Mouse (Mus musculus) stomach, embryonic 16.5 days (tissue): Measurements from ENCODE around the gene Sh2d1b2. TPM values are rescaled to one million over a fixed set of nuclear protein-coding genes. Genes with fewer than 3 reads are reported as not detected.

ENCODE experiments used
- ATAC-seq: fragments of 200-750 bp; cut with Nextera tagmentation; 2 replicates; pipeline ENCODE4 v1.8.0; 2017; ENCODE audit warnings: moderate number of reproducible peaks, moderate TSS enrichment; ENCODE audit not compliant: insufficient read depth, low FRiP score
- H3K27ac ChIP-seq: fragments of 300-500 bp; sonication (generic); 2 replicates; pipeline ENCODE4 v1.5.1; 2014; ENCODE audit warnings: low read length
- H3K27me3 ChIP-seq: fragments of 300-500 bp; sonication (generic); 2 replicates; pipeline ENCODE4 v1.6.1; 2014; ENCODE audit warnings: low read length, control low read depth, mixed read lengths; ENCODE audit not compliant: control insufficient read depth, insufficient read depth
- H3K36me3 ChIP-seq: fragments of 300-500 bp; sonication (generic); 2 replicates; pipeline ENCODE4 v1.6.1; 2014; ENCODE audit warnings: low read length; ENCODE audit not compliant: control insufficient read depth, insufficient read depth
- H3K4me1 ChIP-seq: fragments of 300-500 bp; sonication (generic); 2 replicates; pipeline ENCODE4 v1.6.1; 2014; ENCODE audit warnings: low read length, control low read depth, mixed read lengths; ENCODE audit not compliant: control insufficient read depth, insufficient read depth
- H3K4me2 ChIP-seq: fragments of 300-500 bp; sonication (generic); 2 replicates; pipeline ENCODE4 v1.6.1; 2014; ENCODE audit warnings: low read depth, low read length, mixed read lengths
- H3K4me3 ChIP-seq: fragments of 300-500 bp; sonication (generic); replicated peaks from 2 replicates; pipeline ENCODE4 v1.5.1; 2014; ENCODE audit warnings: mild to moderate bottlenecking, low read length
- H3K9ac ChIP-seq: fragments of 300-500 bp; sonication (generic); 2 replicates; pipeline ENCODE4 v1.6.1; 2014; ENCODE audit warnings: low read length
- H3K9me3 ChIP-seq: fragments of 300-500 bp; sonication (generic); replicated peaks from 2 replicates; pipeline ENCODE4 v1.6.1; 2016; ENCODE audit warnings: low read length, control low read depth; ENCODE audit not compliant: control insufficient read depth
- WGBS: fragments of 180-500 bp; shearing (Covaris S2); extraction: QIAGEN DNeasy Blood & Tissue Kit; methylation state at CpG from one replicate; pipeline ENCODE4 v1.1.7; 2014; 5-methylcytosine and 5-hydroxymethylcytosine counted together
- polyA plus RNA-seq: library from polyadenylated mRNA; unstranded; fragments of >200 nt; fragmentation: Nextera tagmentation; extraction: Ambion mirVana; gene quantifications from 2 replicates; pipeline ENCODE4 v1.2.1, GENCODE M21; 2015

The Sh2d1b2 gene
- polyA plus RNA-seq, 1 experiment from 2014 or later, result not detected

DNA sequence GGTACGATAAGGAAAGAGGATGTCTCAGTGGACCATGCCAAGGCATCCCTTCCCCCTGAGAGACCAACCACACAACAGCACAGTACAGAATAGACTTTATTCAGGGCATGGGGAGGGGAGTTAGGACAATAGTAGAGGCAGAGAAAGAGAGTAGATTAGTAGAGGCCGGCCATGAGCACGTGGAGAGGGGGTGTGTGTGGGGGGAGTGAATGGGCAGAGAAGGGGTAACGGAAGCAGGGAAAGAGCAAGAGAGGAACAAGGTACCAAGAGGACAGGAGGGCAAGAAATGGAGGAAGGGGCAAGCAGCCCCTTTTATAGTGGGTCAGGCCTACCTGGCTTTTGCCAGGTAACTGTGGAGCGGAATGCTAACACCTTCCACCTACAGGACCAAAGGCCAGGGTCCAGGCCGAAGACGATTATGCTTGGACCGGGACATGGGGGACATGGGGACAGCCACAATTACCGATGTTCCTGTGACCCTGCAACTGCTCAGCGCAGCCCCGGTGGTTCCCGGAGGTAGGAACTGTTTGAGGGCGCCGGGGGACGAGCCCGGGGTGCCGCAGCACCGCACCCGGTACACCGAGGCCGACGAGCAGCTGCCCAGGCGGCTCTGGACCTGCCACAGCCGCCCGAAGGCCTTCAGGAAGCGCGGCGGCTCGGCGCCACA lies 22.5 kb downstream of the Sh2d1b2 start:
- H3K9me3 ChIP-seq, result no peaks in the 10 kb centered on the region
- peak overlapping the region; percentile 82 for H3K9ac ChIP-seq
- H3K27ac ChIP-seq, result no peak overlapping the region
- H3K4me3 ChIP-seq, result peak overlapping the region; percentile 63
- H3K4me1 ChIP-seq, result no peaks in the 10 kb centered on the region
- WGBS, result 26% methylated on average over 30 of the region's 30 CpGs
- peak; percentile 44; the same call in 1 of the 2 replicates for ATAC-seq
- no peaks in the 10 kb centered on the region for H3K36me3 ChIP-seq
- no peaks in the 10 kb centered on the region for H3K27me3 ChIP-seq
- H3K4me2 ChIP-seq, result peak overlapping the region; percentile 69

DNA sequence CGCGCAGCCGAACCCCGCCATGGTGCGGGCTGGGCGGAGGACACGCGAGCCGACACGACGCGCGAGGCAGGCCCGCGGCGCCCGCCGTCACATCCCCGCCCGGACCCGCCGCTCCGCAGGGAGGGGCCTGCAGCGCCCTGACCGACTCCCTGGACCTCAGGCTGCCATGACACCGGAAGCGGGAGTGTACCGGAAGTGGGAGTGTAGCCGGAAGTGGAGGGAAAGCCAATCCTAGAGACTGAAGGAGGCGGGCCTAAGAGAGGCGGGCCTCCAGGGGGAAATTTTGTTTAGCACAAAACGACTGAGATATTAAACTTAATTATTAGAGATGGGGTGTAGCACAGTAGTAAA lies 23.0 kb downstream of the Sh2d1b2 start:
- H3K4me1 ChIP-seq, result no peaks in the 10 kb centered on the region
- peak; percentile 96 for ATAC-seq
- H3K9me3 ChIP-seq, result no peaks in the 10 kb centered on the region
- no peaks in the 10 kb centered on the region for H3K27me3 ChIP-seq
- 4% methylated on average over 29 of the region's 32 CpGs for WGBS
- H3K4me2 ChIP-seq, result peak overlapping the region; percentile 69
- no peak overlapping the region for H3K27ac ChIP-seq
- peak overlapping the region; percentile 63 for H3K4me3 ChIP-seq
- H3K36me3 ChIP-seq, result no peaks in the 10 kb centered on the region
- peak overlapping the region; percentile 82 for H3K9ac ChIP-seq

DNA sequence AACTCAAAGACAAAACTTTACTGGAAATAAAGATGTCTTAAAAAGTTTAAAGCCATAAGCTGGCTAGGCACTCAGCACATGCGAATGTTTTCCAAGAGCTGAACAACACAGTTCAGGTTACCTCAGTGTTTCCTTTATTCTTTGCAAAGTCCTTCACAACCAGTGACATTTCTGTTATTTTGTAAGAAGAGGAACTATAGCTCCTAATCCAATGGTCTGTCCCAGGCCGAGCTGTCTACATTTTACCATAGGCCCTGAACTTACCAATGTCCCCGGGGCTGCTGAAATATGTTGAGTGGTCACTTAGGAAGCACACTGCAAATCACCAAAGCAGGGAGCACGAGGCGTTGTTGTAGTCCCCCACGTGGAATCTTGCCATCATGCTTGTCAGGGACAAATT lies 37.7 kb downstream of the Sh2d1b2 start:
- no peaks in the 10 kb centered on the region for H3K9me3 ChIP-seq
- H3K27ac ChIP-seq, result no peak overlapping the region
- H3K4me3 ChIP-seq, result no peak overlapping the region
- no peaks in the 10 kb centered on the region for H3K4me1 ChIP-seq
- no peak overlapping the region for H3K4me2 ChIP-seq
- ATAC-seq, result no peak
- H3K27me3 ChIP-seq, result no peaks in the 10 kb centered on the region
- H3K36me3 ChIP-seq, result no peaks in the 10 kb centered on the region
- WGBS, result 84% methylated on average over 6 of the region's 6 CpGs
- H3K9ac ChIP-seq, result no peak overlapping the region

- H3K27me3 ChIP-seq, result no peaks in the 10 kb centered on the region
- WGBS, result 76% methylated on average over 4 of the region's 4 CpGs
- no peak overlapping the region for H3K9ac ChIP-seq
- no peak overlapping the region for H3K4me2 ChIP-seq
- no peak overlapping the region for H3K4me3 ChIP-seq
- H3K27ac ChIP-seq, result no peak overlapping the region
- no peaks in the 10 kb centered on the region for H3K4me1 ChIP-seq
- H3K9me3 ChIP-seq, result no peaks in the 10 kb centered on the region
- no peaks in the 10 kb centered on the region for H3K36me3 ChIP-seq
- ATAC-seq, result no peak
Observed at GRCm38 (mm10) chr1:170270696-170271095, 38.1 kb downstream of the Sh2d1b2 start.

DNA sequence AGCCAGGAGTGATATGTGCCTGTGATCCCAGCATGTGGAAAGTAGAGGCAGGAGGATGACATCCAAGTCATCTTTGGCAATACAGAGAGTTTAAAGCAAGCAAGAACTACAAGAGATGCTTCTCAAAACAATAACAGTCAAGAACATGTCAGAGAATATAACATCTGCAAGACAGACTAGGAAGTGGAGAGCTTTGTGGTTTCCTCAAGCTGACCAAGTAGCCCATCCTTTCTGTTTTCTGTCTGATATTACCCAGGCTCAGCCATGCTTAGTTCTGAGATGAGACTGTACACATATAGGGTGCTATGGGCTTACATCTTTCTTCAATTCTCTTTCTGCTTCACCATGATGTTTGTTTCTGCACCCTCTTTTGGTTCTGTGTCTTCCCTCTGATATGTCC lies 40.7 kb downstream of the Sh2d1b2 start:
- no peak overlapping the region for H3K4me2 ChIP-seq
- no peak overlapping the region for H3K27ac ChIP-seq
- H3K36me3 ChIP-seq, result no peaks in the 10 kb centered on the region
- H3K9ac ChIP-seq, result no peak overlapping the region
- no peaks in the 10 kb centered on the region for H3K4me1 ChIP-seq
- no peak overlapping the region for H3K4me3 ChIP-seq
- no peak for ATAC-seq
- no peaks in the 10 kb centered on the region for H3K27me3 ChIP-seq
- no peaks in the 10 kb centered on the region for H3K9me3 ChIP-seq

DNA sequence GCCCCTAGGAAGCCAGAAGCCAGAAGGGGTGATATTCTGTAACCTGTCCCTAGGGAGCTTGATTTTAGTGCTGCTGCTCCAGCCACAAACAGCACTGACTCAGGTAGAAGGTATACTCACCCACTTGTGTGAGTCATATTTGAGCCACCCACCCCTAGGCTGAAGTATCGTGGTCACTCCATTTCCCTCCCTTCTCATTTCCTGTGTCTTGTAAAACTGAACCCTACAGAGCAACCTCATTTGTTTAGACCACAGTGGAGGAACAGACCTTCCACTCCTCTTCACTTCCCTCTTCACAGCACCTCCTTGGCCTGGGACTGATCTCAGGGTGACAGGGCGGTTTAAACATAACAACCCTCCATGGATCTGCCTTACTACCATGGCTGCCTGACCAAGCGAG lies 44.5 kb downstream of the Sh2d1b2 start, which contains the start of gene Sh2d1b1:
Sh2d1b1 (plus strand) TSS at position 305 of the 400 bp plus-strand sequence.
- WGBS, result 72% methylated on average over 2 of the region's 3 CpGs
- H3K27ac ChIP-seq, result no peak within 1 kb of the TSS

GRCm38 (mm10) chr1:170282415-170283129 lies 50.0 kb downstream of the Sh2d1b2 start:
- Histone ChIP-seq H3K4me1 (no peaks in the 10 kb centered on the region), H3K9me3 (no peaks in the 10 kb centered on the region), H3K36me3 (no peaks in the 10 kb centered on the region), H3K4me2 (no peak overlapping the region), H3K27ac (no peak overlapping the region), H3K9ac (no peak overlapping the region), H3K27me3 (no peaks in the 10 kb centered on the region), H3K4me3 (no peak overlapping the region)
- WGBS, result 69% methylated on average over 4 of the region's 4 CpGs
- no peak for ATAC-seq

More for the DNA sequence above, 44.5 kb downstream of the Sh2d1b2 start, which contains the start of gene Sh2d1b1:
- Histone ChIP-seq H3K4me2 (no peak within 1 kb of the TSS), H3K4me1 (no peaks in the 10 kb centered on the region), H3K4me3 (no peak within 1 kb of the TSS), H3K36me3 (no peaks in the 10 kb centered on the region), H3K9ac (no peak within 1 kb of the TSS), H3K9me3 (no peaks in the 10 kb centered on the region), H3K27me3 (no peaks in the 10 kb centered on the region)
- ATAC-seq, result no peak

DNA sequence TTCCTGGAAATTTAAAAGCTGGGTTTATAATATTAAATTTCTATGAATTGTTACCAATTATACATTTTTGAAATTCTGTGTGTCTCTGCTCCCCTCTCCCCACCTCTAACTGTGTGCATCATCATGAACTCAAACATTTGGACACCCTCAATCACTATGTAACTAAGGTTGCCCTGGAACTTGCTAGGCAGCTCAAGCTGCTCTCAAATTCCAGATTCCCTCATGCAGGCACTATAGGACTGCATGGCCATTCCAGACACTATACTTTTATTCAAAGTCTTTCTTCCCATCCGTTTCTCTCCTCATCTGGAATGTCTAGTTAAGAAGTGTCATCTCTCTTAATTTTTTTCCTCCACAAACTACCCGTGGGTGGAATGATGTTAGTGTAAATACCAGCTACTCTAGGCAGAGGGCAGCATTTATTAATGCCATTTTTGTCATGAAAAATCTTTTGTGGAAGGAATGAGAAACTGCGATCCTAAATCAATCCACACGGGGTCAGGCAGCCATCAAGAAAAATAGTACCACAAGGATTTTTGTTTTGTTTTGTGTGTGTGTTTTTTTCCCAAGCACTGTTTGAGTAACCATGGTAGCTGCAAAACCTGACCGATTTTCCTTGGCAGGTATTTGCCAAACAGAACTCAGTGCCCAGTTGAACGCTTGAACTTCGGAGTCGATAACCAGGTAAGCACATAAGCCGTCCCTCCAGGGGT lies 59.8 kb downstream of the Sh2d1b2 start:
- peak overlapping the region; percentile 33; the same call in 1 of the 2 replicates for H3K4me2 ChIP-seq
- H3K27ac ChIP-seq, result no peak overlapping the region
- H3K9me3 ChIP-seq, result no peaks in the 10 kb centered on the region
- H3K4me3 ChIP-seq, result no peak overlapping the region
- ATAC-seq, result no peak
- no peaks in the 10 kb centered on the region for H3K27me3 ChIP-seq
- no peaks in the 10 kb centered on the region for H3K36me3 ChIP-seq
- no peak overlapping the region for H3K9ac ChIP-seq
- WGBS, result 31% methylated on average over 9 of the region's 9 CpGs
- H3K4me1 ChIP-seq, result no peaks in the 10 kb centered on the region

DNA sequence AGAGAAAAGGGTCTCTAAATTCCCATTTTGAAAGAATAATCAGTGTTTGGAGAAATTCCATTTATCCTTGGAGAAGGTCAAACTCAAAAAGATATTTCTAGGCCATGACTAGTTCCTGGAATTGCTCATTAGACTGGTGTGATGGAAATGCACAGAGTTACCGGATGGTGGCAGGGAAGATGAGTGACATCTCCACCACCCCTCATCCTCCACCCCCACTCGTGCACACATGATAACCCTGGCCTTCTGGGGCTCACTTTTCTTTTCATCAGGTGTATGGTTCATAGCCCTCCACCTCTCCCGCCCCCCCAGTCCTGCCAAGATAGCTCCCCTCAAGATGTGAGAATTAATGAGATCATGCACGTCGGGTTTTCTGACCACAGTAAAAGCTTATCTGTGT lies 60.7 kb downstream of the Sh2d1b2 start:
- Histone ChIP-seq H3K27ac (no peak overlapping the region), H3K4me1 (no peaks in the 10 kb centered on the region), H3K4me3 (no peak overlapping the region), H3K36me3 (no peaks in the 10 kb centered on the region), H3K4me2 (no peak overlapping the region), H3K9ac (no peak overlapping the region), H3K9me3 (no peaks in the 10 kb centered on the region), H3K27me3 (no peaks in the 10 kb centered on the region)
- WGBS, result 72% methylated on average over 5 of the region's 5 CpGs
- no peak for ATAC-seq
